Mouse (Mus musculus): Measurements from ENCODE around the gene Fam110c.

DNA sequence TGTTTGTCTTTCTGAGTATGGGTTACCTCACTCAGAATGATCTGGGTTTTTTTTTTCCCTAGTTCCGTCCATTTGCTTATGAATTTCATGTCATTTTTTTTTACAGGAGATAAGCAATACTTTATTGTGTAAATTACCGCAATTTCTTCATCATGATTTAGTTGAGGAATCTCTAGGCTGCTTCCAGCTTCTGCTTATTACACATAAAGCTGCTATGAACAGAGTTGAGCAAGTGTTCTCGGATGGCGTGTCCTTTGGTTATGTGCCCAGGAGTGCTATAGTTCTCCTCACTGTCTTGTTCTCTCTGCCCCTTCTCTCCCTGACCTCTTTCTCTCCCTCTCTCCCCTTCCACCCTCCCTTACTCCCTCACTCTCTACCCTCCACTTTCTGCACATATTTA is 28.2 kb downstream of the Fam110c start:
- TF ChIP-seq CHD2 (IDR thresholded peaks at IDR 0.05; ENCODE audit: low read length) (no peak), ZKSCAN1 (IDR thresholded peaks at IDR 0.05; ENCODE audit: borderline replicate concordance, low read depth, low read length) (no peak), E2F4 (IDR thresholded peaks at IDR 0.05; ENCODE audit: insufficient replicate concordance, low read depth, low read length) (no peak), ZC3H11A (IDR thresholded peaks at IDR 0.05; ENCODE audit: low read depth, low read length) (no peak)
